10 mouse cellular contexts compared by ENCODE assay signal in the genomic region with DNA sequence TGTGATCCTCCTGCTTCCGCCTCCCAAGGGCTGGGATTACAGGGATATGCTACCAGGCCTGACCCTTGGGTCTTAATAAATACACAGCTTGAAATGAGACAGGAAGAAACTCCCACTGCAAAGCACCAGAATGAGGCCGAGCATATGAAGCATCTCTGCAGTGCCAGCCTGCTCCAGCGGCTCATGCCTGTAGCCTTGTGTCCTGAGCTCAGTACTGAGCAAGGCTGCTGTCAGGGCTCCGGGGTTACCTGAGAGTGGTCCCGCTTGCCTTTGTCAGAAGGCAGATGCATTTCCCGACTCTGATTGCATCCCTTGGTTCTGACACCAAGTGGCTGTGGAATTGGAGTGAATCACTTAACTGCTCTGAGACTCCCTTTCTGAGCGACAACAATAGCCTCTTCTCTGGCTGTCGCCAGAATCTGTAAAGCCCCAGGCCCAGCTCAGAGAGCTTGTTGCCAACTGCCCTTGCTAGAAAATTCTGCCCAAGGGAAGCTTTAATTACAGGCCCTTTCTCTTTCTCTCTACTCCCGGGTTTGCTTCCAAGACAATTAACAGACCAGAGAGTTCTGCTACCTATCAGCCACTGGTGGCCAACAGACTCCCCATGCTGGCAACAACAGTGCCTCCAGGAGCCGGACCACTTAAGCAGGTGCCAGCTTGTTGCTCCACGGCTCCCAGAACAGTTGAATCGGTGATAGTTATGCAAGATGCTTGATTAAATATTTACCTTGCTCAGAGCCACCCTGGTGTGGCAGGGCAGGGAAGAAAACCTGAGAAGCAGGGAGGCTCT.
A peak's percentile ranks its signal among the peaks of the same experiment; 100 is the strongest.
DNase-seq lines count a peak whose midpoint lies in the region; ATAC-seq and TF ChIP-seq lines count a peak whose summit lies in the region.
"Had no signal": no experiment of that assay in that cellular context is flagged by ENCODE, and none has a peak within 500 bp of the region (broad histone marks: within the 10 kb centered on the region; RNA-seq: fewer than 3 reads in every experiment).

No protein-coding gene starts in this region.

- no peak overlapping the region for H3K4me3 ChIP-seq in embryonic facial prominence, embryonic 13.5 days
- no peak overlapping the region for H3K4me3 ChIP-seq in kidney, adult 2 months (ENCODE audit: insufficient read depth, low read depth, low read length)
- no peak overlapping the region for H3K4me3 ChIP-seq in layer of hippocampus, adult 2 months
- H3K4me3 ChIP-seq: megakaryocyte, embryonic 14.5 days had no signal

- H3K27me3 ChIP-seq in embryonic facial prominence, embryonic 13.5 days: no peaks in the 10 kb centered on the region
- no peaks in the 10 kb centered on the region for H3K27me3 ChIP-seq in kidney, adult 2 months (replicated peaks; ENCODE audit: control insufficient read depth, insufficient read depth, low read length)
- H3K27me3 ChIP-seq: megakaryocyte, embryonic 14.5 days had no signal

- WGBS in embryonic facial prominence, embryonic 13.5 days: 29% methylated on average over 12 of the region's 12 CpGs
- 43% methylated on average over 12 of the region's 12 CpGs for WGBS in kidney, adult 2 months

- H3K9ac ChIP-seq in embryonic facial prominence, embryonic 13.5 days: no peak overlapping the region; the same call in 1 of the 2 replicates

- H3K27ac ChIP-seq in embryonic facial prominence, embryonic 13.5 days: peak overlapping the region; percentile 55; the same call in 1 of the 2 replicates
- H3K27ac ChIP-seq in kidney, adult 2 months (ENCODE audit: insufficient read depth, low read depth, low read length): peak overlapping the region; percentile 54
- no peak overlapping the region for H3K27ac ChIP-seq in layer of hippocampus, adult 2 months

- no peaks in the 10 kb centered on the region for H3K36me3 ChIP-seq in embryonic facial prominence, embryonic 13.5 days
- no peaks in the 10 kb centered on the region for H3K36me3 ChIP-seq in kidney, adult 2 months (ENCODE audit: control insufficient read depth, insufficient read depth, low read length)

- 0 out of 2 replicates have a peak, but pooled peaks have one; percentile 7 for TF ChIP-seq CTCF in kidney, adult 2 months (conservative IDR thresholded peaks at IDR 0.05; ENCODE audit: insufficient read depth, insufficient read length, low read depth, low read length)
- no peak for TF ChIP-seq CTCF in layer of hippocampus, adult 2 months (conservative IDR thresholded peaks at IDR 0.05)

- no peak for TF ChIP-seq POLR2A in kidney, adult 2 months (IDR thresholded peaks at IDR 0.05; ENCODE audit: low read depth, low read length)

- H3K4me1 ChIP-seq in embryonic facial prominence, embryonic 13.5 days: peaks cover 35% of the 10 kb centered on the region
- peaks cover 10% of the 10 kb centered on the region; the same call in 1 of the 2 replicates for H3K4me1 ChIP-seq in kidney, adult 2 months (ENCODE audit: control insufficient read depth, insufficient read depth, low read length)

- peak; percentile 42 to 51 for DNase-seq in cerebellum, postnatal 10 days
- DNase-seq in cerebellum, adult 11 months: no peak
- DNase-seq in kidney, adult 2 months: peak; percentile 91
- peak; percentile 67 for DNase-seq in lung, postnatal 25 days (ENCODE audit: low spot score)
- DNase-seq in layer of hippocampus, adult 2 months (ENCODE audit: low spot score in 2 of 2): no peak
- no peak for DNase-seq in frontal cortex, postnatal 25 days (ENCODE audit: low spot score in 2 of 2)
- DNase-seq in gastrocnemius, adult 8-10 months (ENCODE audit: low spot score in 2 of 2): no peak
- DNase-seq: heart, postnatal 36 days had no signal

- H3K9me3 ChIP-seq in embryonic facial prominence, embryonic 13.5 days: no peaks in the 10 kb centered on the region

- no peak for ATAC-seq in embryonic facial prominence, embryonic 13.5 days (ENCODE audit: insufficient number of reproducible peaks, insufficient read depth, low FRiP score, low TSS enrichment, low read depth)

- no peak overlapping the region for H3K4me2 ChIP-seq in embryonic facial prominence, embryonic 13.5 days

Comparison
In these comparisons a context has a peak if more than half of its experiments do, and no peak if none do; other contexts are left out.
1. DNase-seq: peak in cerebellum, postnatal 10 days (2 of 2), kidney, adult 2 months (single experiment) and lung, postnatal 25 days (single experiment); none in cerebellum, adult 11 months (single experiment), layer of hippocampus, adult 2 months (0 of 2), frontal cortex, postnatal 25 days (0 of 2) and gastrocnemius, adult 8-10 months (0 of 2).